Mouse (Mus musculus): ENCODE measurements around the gene Baz1a. TPM values are rescaled to one million over a fixed set of nuclear protein-coding genes. Genes with fewer than 3 reads are reported as not detected.

The Baz1a gene
- 100 to 1,000 TPM; 140 to 152 TPM for polyA plus RNA-seq (2017; shearing (Covaris generic))

GRCm38 (mm10) chr12:55013626-55014398, at the start of gene Baz1a:
Gene Baz1a (minus strand): TSS chr12:55014348.

GRCm38 (mm10) chr12:54986052-54986717, 28.0 kb downstream of the Baz1a start, which contains the start of gene Gm20403:
Gene Gm20403 (minus strand): TSS chr12:54986529.

GRCm38 (mm10) chr12:54862606-54863535, 151.3 kb downstream of the Baz1a start, which contains the start of gene Cfl2:
Gene Cfl2 (minus strand): TSS chr12:54862877.

Other genes starting within 250 kb of the Baz1a start
- gene Snx6, start 218.6 kb downstream of the Baz1a start, polyA plus RNA-seq (2017; shearing (Covaris generic)) = 100 to 1,000 TPM; 112 to 126 TPM
- gene Cfl2, start 151.5 kb downstream of the Baz1a start, polyA plus RNA-seq (2017; shearing (Covaris generic)) = 10 to 100 TPM; 28.5 to 33.8 TPM
- gene Gm20403, start 27.8 kb downstream of the Baz1a start, polyA plus RNA-seq (2017; shearing (Covaris generic)) = 1 to 10 TPM; 5.0 to 6.7 TPM
- 10 to 100 TPM; 11.2 to 24.8 TPM for gene 2700097O09Rik, start 65.8 kb upstream of the Baz1a start, polyA plus RNA-seq (2017; shearing (Covaris generic))
- gene Srp54a, start 65.9 kb upstream of the Baz1a start, polyA plus RNA-seq (2017; shearing (Covaris generic)) = 100 to 1,000 TPM; 134 to 148 TPM
- gene Fam177a, start 110.1 kb upstream of the Baz1a start, polyA plus RNA-seq (2017; shearing (Covaris generic)) = 10 to 100 TPM; 37.3 to 42.5 TPM
- gene Srp54b, start 140.8 kb upstream of the Baz1a start, polyA plus RNA-seq (2017; shearing (Covaris generic)) = 10 to 100 TPM; 28.8 to 37.8 TPM
- gene 1700047I17Rik2, start 185.2 kb upstream of the Baz1a start, polyA plus RNA-seq (2017; shearing (Covaris generic)) = not detected
- gene Srp54c, start 215.8 kb upstream of the Baz1a start, polyA plus RNA-seq (2017; shearing (Covaris generic)) = 10 to 100 TPM; 74.5 to 76.0 TPM